Mouse (Mus musculus) gastrocnemius, adult 8-10 months (tissue): Measurements from ENCODE around the gene Dhx30. TPM values are rescaled to one million over a fixed set of nuclear protein-coding genes. Genes with fewer than 3 reads are reported as not detected.

Experiments
- DNase-seq, 2 experiments: peaks; one replicate each; pipeline ENCODE4 v3.0.0; 2022; ENCODE audit warnings: low spot score in 2 of 2
- total RNA-seq, 4 experiments: library from RNA; stranded (reverse); gene quantifications; 2 replicates each; pipeline ENCODE4 v1.2.4; 2022

Dhx30 gene
- total RNA-seq, 4 experiments from 2014 or later: 25.4 to 39.5 (median 35.1) TPM

- DNase-seq: no peak
Measured at GRCm38 (mm10) chr9:110047857-110048256, 69.8 kb downstream of the Dhx30 start.

DNA sequence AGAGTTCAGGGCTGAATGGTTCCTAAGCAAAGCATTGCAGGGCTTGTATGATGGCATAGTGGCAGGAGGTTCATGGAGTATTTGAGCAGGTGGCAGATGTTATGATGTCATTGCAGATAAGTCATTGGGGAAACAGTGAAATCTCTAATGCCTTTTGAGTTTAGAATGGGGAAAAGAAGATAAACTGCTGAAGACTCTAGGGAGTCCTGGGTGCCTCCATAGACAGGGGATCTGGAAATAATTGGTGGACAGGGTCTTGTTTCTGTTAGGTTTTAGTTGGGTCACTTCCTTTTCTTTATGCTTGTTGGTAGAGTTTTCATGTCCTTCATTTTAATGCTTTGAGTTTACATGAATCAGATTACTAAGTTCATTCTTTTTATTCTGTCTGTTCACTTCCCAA lies 70.4 kb downstream of the Dhx30 start:
- DNase-seq: no peak

DNA sequence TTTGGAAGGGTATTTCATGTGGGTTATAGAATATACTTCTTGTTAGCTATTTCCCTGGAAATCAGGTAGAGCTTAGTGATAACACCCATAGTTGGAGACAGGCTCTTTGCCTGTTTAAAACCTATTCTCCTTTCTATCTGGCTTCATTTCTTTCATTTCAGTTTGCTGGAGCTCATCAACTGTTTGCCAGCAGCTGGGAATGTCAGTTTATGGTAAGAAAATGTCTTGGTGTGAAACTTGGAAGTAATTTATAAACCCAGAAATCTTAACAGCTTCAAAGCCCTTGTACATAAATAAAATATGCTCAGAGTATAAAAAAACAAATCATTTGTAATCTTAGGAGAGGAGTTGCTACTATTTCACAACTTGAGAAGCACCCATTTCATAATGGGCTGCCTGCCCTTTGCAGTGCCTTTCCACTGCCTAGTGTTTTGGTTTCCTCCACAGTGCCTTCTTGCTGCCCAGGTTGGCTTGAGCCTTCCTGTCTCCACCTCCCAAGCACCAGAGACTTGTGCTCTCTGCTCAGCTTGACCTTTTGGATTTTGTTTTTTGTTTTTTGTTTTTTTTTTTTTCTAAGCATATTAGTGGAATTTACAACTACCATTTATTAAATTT lies 71.8 kb downstream of the Dhx30 start:
- DNase-seq: no peak

DNA sequence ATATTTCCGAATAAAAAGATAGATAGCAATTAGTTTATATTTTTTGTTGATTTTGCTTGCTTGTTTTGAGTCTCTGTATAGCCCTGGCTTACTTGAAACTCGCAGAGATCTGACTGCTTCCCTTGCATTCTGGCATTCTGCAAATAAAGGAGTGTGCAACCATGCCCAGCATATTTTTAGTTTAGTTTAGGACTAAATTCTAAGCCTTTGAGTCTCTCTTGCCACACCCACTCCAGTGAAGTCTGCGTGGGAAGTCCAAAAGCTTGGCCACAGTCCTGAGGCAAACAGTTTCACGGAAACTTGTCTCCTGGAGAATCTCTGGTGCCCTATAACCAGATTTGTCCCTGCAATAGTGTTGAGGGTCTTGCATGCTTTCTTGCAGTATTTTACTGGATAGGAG lies 73.3 kb downstream of the Dhx30 start:
- no peak for DNase-seq

DNA sequence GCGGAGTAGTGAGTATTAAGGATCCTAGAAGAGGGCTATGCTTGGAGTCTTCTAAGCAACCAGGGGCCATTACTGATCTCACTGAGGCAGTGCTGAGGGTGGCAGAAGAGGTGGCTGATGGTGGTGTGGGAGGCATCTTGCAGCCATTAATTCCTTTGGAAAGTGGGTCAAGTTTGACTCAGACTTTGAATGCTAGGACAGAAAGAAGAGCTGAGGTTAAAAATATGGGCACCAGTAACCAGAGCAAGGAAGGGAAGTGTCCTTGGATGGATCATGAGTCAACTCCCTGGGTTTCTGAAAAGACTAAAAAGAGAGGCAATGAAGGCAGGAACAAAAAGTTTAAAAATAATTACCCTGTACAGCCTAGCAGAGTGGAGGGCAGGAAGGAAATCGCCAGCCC lies 79.1 kb downstream of the Dhx30 start:
- no peak for DNase-seq

DNA sequence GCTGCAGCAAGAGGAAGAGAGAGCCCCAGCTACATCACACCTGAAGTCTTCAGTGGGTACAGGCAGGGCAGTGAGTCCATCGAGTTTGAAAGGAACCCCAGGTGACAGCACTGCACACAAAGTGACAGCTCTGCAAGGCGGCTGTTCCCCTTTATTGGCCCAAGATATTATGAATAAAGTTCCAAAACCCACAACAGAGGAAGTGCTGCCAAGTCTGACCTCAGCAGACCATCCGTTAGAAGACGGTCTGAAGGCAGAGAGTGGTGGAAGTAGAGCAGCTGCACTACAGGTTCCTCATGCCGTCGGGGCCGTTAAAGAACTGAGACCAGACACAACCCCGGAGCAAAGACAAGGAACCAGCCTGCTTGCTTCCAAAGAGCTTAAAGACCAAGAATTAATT lies 79.7 kb downstream of the Dhx30 start:
- no peak for DNase-seq

- DNase-seq: no peak
Measured at GRCm38 (mm10) chr9:110035091-110035490, 82.5 kb downstream of the Dhx30 start.

Other genes with a start within 250 kb of the Dhx30 start
- 1 to 10 TPM; 4.1 to 5.7 (median 4.6) TPM for gene Cdc25a, start 242.3 kb downstream of the Dhx30 start, total RNA-seq
- gene Map4, start 186.4 kb downstream of the Dhx30 start, total RNA-seq: 100 to 1,000 TPM; 475 to 623 (median 599) TPM
- 10 to 100 TPM; 22.0 to 27.2 (median 26.3) TPM for gene Smarcc1, start 122 bp downstream of the Dhx30 start, total RNA-seq
- under 1 TPM in 2 of 4 experiments, not detected in 2; 0.16 to 0.17 TPM for gene Cspg5, start 126.0 kb upstream of the Dhx30 start, total RNA-seq
- gene Elp6, start 187.3 kb upstream of the Dhx30 start, total RNA-seq: 1 to 10 TPM; 2.0 to 5.0 (median 2.9) TPM
- gene Scap, start 215.5 kb upstream of the Dhx30 start, total RNA-seq: 10 to 100 TPM; 14.2 to 16.6 (median 15.1) TPM